Mouse (Mus musculus): Measurements from ENCODE around the gene Hist1h2bp. TPM values are rescaled to one million over a fixed set of nuclear protein-coding genes. Genes with fewer than 3 reads are reported as not detected.
"Not testable (repeated sequence)": the region's sequence is repeated elsewhere in the genome, so short reads cannot be mapped to it uniquely, and the experiment has no call there.

Hist1h2bp gene
- 0.54 TPM in 1 of 2 replicates, not detected in the other for polyA plus RNA-seq (2014; fragmentation: Nextera tagmentation; extraction: Ambion mirVana)

- not testable (repeated sequence) for H3K9me3 ChIP-seq (ENCODE audit: control insufficient read depth, low read length); H3K36me3 ChIP-seq (ENCODE audit: control insufficient read depth, insufficient read depth, low read length); H3K9ac ChIP-seq (replicated peaks; ENCODE audit: low read depth, low read length); H3K27me3 ChIP-seq (ENCODE audit: control insufficient read depth, insufficient read depth, low read length)
- peak within 1 kb of the TSS; percentile 56 for H3K4me2 ChIP-seq (ENCODE audit: low read depth, low read length)
- WGBS, result under 1% methylated on average over 35 of the region's 63 CpGs
- H3K4me1 ChIP-seq (ENCODE audit: control insufficient read depth, insufficient read depth, low read length), result peaks cover 23% of the 10 kb centered on the region
- ATAC-seq (ENCODE audit: low read depth), result peak; percentile 95
- peak within 1 kb of the TSS; percentile 29 for H3K4me3 ChIP-seq (ENCODE audit: low read depth, low read length)
- H3K27ac ChIP-seq (ENCODE audit: low read depth, low read length), result peak within 1 kb of the TSS; percentile 52
These were observed at the start of gene Hist1h2bp, which contains the start of gene Hist1h2an for GRCm38 (mm10) chr13:21786899-21787629. Gene Hist1h2bp (plus strand): TSS chr13:21787461. Gene Hist1h2an (minus strand): TSS chr13:21787218.

- 88% methylated on average over 1 of the region's 1 CpGs for WGBS
- Histone ChIP-seq H3K4me3 (ENCODE audit: low read depth, low read length) (no peak overlapping the region), H3K4me2 (ENCODE audit: low read depth, low read length) (no peak overlapping the region), H3K27ac (ENCODE audit: low read depth, low read length) (no peak overlapping the region), H3K9me3 (ENCODE audit: control insufficient read depth, low read length) (no peaks in the 10 kb centered on the region), H3K36me3 (ENCODE audit: control insufficient read depth, insufficient read depth, low read length) (no peaks in the 10 kb centered on the region), H3K27me3 (ENCODE audit: control insufficient read depth, insufficient read depth, low read length) (no peaks in the 10 kb centered on the region), H3K4me1 (ENCODE audit: control insufficient read depth, insufficient read depth, low read length) (peaks cover 19% of the 10 kb centered on the region), H3K9ac (replicated peaks; ENCODE audit: low read depth, low read length) (no peak overlapping the region)
- ATAC-seq (ENCODE audit: low read depth), result no peak
These were observed 42.3 kb upstream of the Hist1h2bp start for GRCm38 (mm10) chr13:21745006-21745405.

DNA sequence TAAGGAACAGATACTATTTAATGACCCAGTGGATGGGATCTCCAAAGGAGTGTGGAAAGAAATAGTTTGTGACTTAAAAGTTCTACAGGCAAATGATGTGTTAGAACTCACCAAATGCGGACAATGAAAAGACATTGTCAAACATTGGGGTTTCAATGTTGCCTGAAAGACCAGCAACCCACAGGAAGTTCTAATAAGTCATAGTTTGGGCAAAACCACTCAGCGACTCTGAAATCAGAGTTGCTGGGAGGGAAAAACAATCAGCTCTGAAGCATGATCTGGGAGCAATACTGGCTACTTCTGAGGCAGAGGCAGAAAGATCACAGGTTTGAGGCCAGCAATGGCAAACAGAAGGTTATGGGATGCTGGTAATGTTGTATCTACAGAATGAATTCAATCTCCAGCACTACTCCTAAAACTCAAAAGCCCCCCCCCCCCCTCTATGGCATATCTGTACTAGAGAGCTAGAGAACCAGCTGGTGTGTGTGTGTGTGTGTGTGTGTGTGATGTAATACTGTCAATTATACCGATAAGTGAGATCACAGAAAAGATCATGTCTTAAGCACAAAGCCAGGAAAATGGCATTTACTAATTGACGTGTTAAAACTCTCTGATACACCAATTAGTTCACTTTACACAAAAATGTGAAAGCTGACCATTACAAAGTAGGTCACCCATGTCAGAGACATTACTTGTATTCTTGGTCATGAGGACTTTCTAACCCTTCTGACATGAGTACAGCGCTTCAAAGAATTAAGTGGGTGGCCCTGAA lies 37.7 kb upstream of the Hist1h2bp start:
- peaks cover 28% of the 10 kb centered on the region for H3K4me1 ChIP-seq (ENCODE audit: control insufficient read depth, insufficient read depth, low read length)
- H3K27ac ChIP-seq (ENCODE audit: low read depth, low read length), result peak overlapping the region; percentile 52; the same call in 1 of the 2 replicates
- no peaks in the 10 kb centered on the region for H3K9me3 ChIP-seq (ENCODE audit: control insufficient read depth, low read length)
- no peak for ATAC-seq (ENCODE audit: low read depth)
- 7% methylated on average over 5 of the region's 5 CpGs for WGBS
- H3K4me2 ChIP-seq (ENCODE audit: low read depth, low read length), result peak overlapping the region; percentile 91
- H3K9ac ChIP-seq (replicated peaks; ENCODE audit: low read depth, low read length), result peak overlapping the region; percentile 39
- peak overlapping the region; percentile 54 for H3K4me3 ChIP-seq (ENCODE audit: low read depth, low read length)
- no peaks in the 10 kb centered on the region for H3K36me3 ChIP-seq (ENCODE audit: control insufficient read depth, insufficient read depth, low read length)
- H3K27me3 ChIP-seq (ENCODE audit: control insufficient read depth, insufficient read depth, low read length), result no peaks in the 10 kb centered on the region

- not testable (repeated sequence) for H3K27me3 ChIP-seq (ENCODE audit: control insufficient read depth, insufficient read depth, low read length); H3K36me3 ChIP-seq (ENCODE audit: control insufficient read depth, insufficient read depth, low read length); H3K9me3 ChIP-seq (ENCODE audit: control insufficient read depth, low read length)
- Histone ChIP-seq H3K4me1 (ENCODE audit: control insufficient read depth, insufficient read depth, low read length) (peaks cover 33% of the 10 kb centered on the region), H3K27ac (ENCODE audit: low read depth, low read length) (peak within 1 kb of the TSS; percentile 80), H3K4me3 (ENCODE audit: low read depth, low read length) (peak within 1 kb of the TSS; percentile 54), H3K9ac (replicated peaks; ENCODE audit: low read depth, low read length) (peak within 1 kb of the TSS; percentile 39), H3K4me2 (ENCODE audit: low read depth, low read length) (peak within 1 kb of the TSS; percentile 91)
- WGBS, result under 1% methylated on average over 42 of the region's 56 CpGs
- peak; percentile 88 for ATAC-seq (ENCODE audit: low read depth)
These were observed 36.9 kb upstream of the Hist1h2bp start, which contains the start of gene Hist1h4k for GRCm38 (mm10) chr13:21750159-21751017. Gene Hist1h4k (minus strand): TSS chr13:21750505.

- Histone ChIP-seq H3K27me3 (ENCODE audit: control insufficient read depth, insufficient read depth, low read length) (no peaks in the 10 kb centered on the region), H3K9ac (replicated peaks; ENCODE audit: low read depth, low read length) (no peak overlapping the region), H3K4me3 (ENCODE audit: low read depth, low read length) (no peak overlapping the region), H3K4me2 (ENCODE audit: low read depth, low read length) (no peak overlapping the region), H3K4me1 (ENCODE audit: control insufficient read depth, insufficient read depth, low read length) (peaks cover 33% of the 10 kb centered on the region), H3K9me3 (ENCODE audit: control insufficient read depth, low read length) (no peaks in the 10 kb centered on the region), H3K36me3 (ENCODE audit: control insufficient read depth, insufficient read depth, low read length) (no peaks in the 10 kb centered on the region), H3K27ac (ENCODE audit: low read depth, low read length) (no peak overlapping the region)
- no peak for ATAC-seq (ENCODE audit: low read depth)
These were observed 35.8 kb upstream of the Hist1h2bp start for GRCm38 (mm10) chr13:21751417-21751816.

DNA sequence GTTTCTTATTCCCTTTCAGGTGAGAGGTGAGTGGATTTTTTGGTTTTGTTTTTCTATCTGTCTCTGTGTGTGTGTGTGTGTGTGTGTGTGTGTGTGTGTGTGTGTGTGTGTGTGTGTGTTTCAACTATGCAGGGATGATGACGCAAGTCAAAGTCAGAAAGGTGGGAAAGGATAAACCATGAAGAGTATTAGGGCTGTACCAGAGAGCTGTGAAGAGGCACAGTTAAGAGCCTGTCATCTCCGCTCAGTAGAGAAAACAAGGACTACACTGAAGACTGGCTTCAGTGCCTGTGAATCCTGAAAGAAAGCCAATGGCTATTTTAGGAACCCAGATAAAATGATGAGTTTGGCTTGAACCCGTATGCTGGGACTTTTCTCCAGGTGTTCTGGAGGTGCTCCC lies 35.4 kb upstream of the Hist1h2bp start:
- no peak overlapping the region for H3K4me2 ChIP-seq (ENCODE audit: low read depth, low read length)
- H3K27ac ChIP-seq (ENCODE audit: low read depth, low read length), result no peak overlapping the region
- H3K4me3 ChIP-seq (ENCODE audit: low read depth, low read length), result no peak overlapping the region
- H3K9ac ChIP-seq (replicated peaks; ENCODE audit: low read depth, low read length), result no peak overlapping the region
- no peaks in the 10 kb centered on the region for H3K27me3 ChIP-seq (ENCODE audit: control insufficient read depth, insufficient read depth, low read length)
- ATAC-seq (ENCODE audit: low read depth), result no peak
- H3K9me3 ChIP-seq (ENCODE audit: control insufficient read depth, low read length), result no peaks in the 10 kb centered on the region
- H3K4me1 ChIP-seq (ENCODE audit: control insufficient read depth, insufficient read depth, low read length), result peaks cover 33% of the 10 kb centered on the region
- WGBS, result 77% methylated on average over 3 of the region's 3 CpGs
- H3K36me3 ChIP-seq (ENCODE audit: control insufficient read depth, insufficient read depth, low read length), result no peaks in the 10 kb centered on the region

- H3K27ac ChIP-seq (ENCODE audit: low read depth, low read length), result no peak overlapping the region
- H3K9ac ChIP-seq (replicated peaks; ENCODE audit: low read depth, low read length), result no peak overlapping the region
- H3K4me1 ChIP-seq (ENCODE audit: control insufficient read depth, insufficient read depth, low read length), result peaks cover 30% of the 10 kb centered on the region
- 0 out of 2 replicates have a peak overlapping the region, but pooled peaks have one; percentile 71 for H3K4me2 ChIP-seq (ENCODE audit: low read depth, low read length)
- H3K36me3 ChIP-seq (ENCODE audit: control insufficient read depth, insufficient read depth, low read length), result no peaks in the 10 kb centered on the region
- H3K27me3 ChIP-seq (ENCODE audit: control insufficient read depth, insufficient read depth, low read length), result no peaks in the 10 kb centered on the region
- no peaks in the 10 kb centered on the region for H3K9me3 ChIP-seq (ENCODE audit: control insufficient read depth, low read length)
- H3K4me3 ChIP-seq (ENCODE audit: low read depth, low read length), result no peak overlapping the region
- 49% methylated on average over 3 of the region's 3 CpGs for WGBS
- ATAC-seq (ENCODE audit: low read depth), result no peak
These were observed 34.9 kb upstream of the Hist1h2bp start for GRCm38 (mm10) chr13:21752356-21752755.

DNA sequence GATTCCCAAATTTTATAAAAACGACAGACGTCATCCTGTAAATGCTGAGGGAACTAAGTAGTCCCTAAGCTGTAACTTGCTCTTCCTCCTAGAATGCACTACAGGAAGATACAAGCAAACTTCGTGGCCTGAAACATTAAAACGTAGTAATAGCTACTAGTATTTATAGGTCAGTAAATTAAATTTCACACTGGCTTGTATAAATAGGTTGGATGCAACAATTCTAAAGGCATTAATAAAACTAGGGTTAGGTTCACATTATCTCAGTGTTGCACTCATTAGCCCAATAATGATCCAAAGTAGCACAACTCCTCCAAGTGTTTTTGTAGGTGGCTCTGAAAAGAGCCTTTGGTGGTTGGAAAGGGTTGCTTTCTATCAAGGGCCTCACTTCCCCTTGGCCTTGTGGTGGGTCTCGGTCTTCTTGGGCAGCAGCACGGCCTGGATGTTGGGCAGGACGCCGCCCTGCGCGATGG lies 34.2 kb upstream of the Hist1h2bp start:
- ATAC-seq (ENCODE audit: low read depth), result no peak
- H3K4me2 ChIP-seq (ENCODE audit: low read depth, low read length), result peak overlapping the region; percentile 71
- 2% methylated on average over 10 of the region's 10 CpGs for WGBS
- peak overlapping the region; percentile 85 for H3K27ac ChIP-seq (ENCODE audit: low read depth, low read length)
- H3K9ac ChIP-seq (replicated peaks; ENCODE audit: low read depth, low read length), result peak overlapping the region; percentile 48
- H3K36me3 ChIP-seq (ENCODE audit: control insufficient read depth, insufficient read depth, low read length), result no peaks in the 10 kb centered on the region
- no peaks in the 10 kb centered on the region for H3K9me3 ChIP-seq (ENCODE audit: control insufficient read depth, low read length)
- peak overlapping the region; percentile 38 for H3K4me3 ChIP-seq (ENCODE audit: low read depth, low read length)
- peaks cover 28% of the 10 kb centered on the region for H3K4me1 ChIP-seq (ENCODE audit: control insufficient read depth, insufficient read depth, low read length)
- H3K27me3 ChIP-seq (ENCODE audit: control insufficient read depth, insufficient read depth, low read length), result no peaks in the 10 kb centered on the region
